Mouse (Mus musculus): ENCODE results near the gene Acot1. TPM values are rescaled to one million over a fixed set of nuclear protein-coding genes. Genes with fewer than 3 reads are reported as not detected.
A peak's percentile ranks its signal among the peaks of the same experiment; 100 is the strongest.
"Not testable (repeated sequence)": the region's sequence is repeated elsewhere in the genome, so short reads cannot be mapped to it uniquely, and the experiment has no call there.

Acot1 gene
- polyA plus RNA-seq, 1 experiment = 2.2 TPM

DNA sequence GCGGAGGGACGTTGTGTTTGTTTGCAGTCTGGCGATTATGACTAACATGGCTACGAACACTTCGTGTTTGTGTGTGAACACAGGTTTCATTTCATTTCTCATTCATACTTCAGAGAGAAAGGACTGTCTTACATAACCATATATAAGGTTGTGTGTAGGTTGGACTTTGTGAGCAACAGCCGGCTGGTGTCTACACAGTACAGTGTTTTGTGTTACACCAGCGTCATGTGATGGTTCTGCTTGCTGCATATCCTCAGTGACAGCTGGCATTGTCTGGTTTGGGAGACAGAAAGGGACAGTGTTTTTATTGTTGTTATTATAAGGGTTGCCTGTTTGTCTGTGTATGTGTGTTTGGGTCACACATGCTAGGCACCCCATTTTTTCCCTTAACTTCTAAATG lies 4.4 kb downstream of the Acot1 start:
- TF ChIP-seq POLR2A (IDR thresholded peaks at IDR 0.05; ENCODE audit: low read depth, low read length) (no peak), CTCF (IDR thresholded peaks at IDR 0.05; ENCODE audit: extremely low read depth, insufficient read depth, insufficient read length, insufficient replicate concordance) (no peak)
- Histone ChIP-seq H3K36me3 (ENCODE audit: control insufficient read depth, insufficient read depth, low read length) (no peaks in the 10 kb centered on the region), H3K4me1 (ENCODE audit: control insufficient read depth, insufficient read depth, insufficient read length) (no peaks in the 10 kb centered on the region; the same call in 1 of the 2 replicates), H3K4me3 (ENCODE audit: extremely low read depth, insufficient read depth, insufficient read length) (no peak overlapping the region), H3K27ac (ENCODE audit: insufficient read depth, low read length) (no peak overlapping the region), H3K27me3 (ENCODE audit: control insufficient read depth, insufficient read depth, low read length) (no peaks in the 10 kb centered on the region)
- 94% methylated on average over 7 of the region's 7 CpGs for WGBS
- no peak for DNase-seq (ENCODE audit: low read depth in 1 of 2, low spot score in 2 of 2)

DNA sequence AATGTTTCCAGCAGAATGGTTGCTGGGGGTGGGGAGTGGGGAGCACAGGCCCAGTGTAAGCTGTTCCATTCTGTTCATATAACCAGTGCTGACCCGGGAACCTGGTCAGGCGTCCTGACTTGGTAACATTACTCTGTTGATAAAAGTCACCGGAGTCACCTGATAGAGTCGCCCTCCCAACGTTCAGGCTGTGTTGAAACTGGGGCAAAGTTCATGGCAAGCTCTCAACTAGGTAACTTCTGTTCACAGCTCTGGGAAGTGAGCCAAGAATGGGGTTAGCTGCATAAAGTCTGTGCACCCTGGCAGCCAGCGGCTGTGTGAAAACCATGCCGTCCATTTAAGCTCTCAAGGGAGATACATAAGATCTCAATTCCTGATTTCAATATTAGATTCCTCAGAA lies 11.2 kb downstream of the Acot1 start:
- H3K36me3 ChIP-seq (ENCODE audit: control insufficient read depth, insufficient read depth, low read length); H3K27me3 ChIP-seq (ENCODE audit: control insufficient read depth, insufficient read depth, low read length); H3K4me3 ChIP-seq (ENCODE audit: extremely low read depth, insufficient read depth, insufficient read length); H3K27ac ChIP-seq (ENCODE audit: insufficient read depth, low read length); H3K4me1 ChIP-seq (ENCODE audit: control insufficient read depth, insufficient read depth, insufficient read length): not testable (repeated sequence)
- WGBS = 10% methylated on average over 7 of the region's 7 CpGs
- DNase-seq (ENCODE audit: low read depth in 1 of 2, low spot score in 2 of 2) = peak in 1 of 2 experiments; percentile 7

DNA sequence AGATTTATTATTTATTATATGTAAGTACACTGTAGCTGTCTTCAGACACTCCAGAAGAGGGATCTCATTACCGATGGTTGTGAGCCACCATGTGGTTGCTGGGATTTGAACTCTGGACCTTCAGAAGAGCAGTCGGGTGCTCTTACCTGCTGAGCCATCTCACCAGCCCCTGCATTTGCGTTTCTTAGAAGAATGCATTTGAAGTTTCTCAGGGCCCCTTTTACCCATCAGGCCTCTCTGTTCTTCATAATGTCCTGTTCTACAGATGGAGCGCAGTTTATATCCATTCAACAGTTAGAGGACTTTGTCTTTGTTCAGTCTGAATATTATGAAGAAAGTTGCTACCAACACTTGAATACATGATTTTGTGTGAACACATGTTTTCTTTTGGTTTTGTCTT lies 13.0 kb downstream of the Acot1 start:
- not testable (repeated sequence) for H3K4me1 ChIP-seq (ENCODE audit: control insufficient read depth, insufficient read depth, insufficient read length); DNase-seq (ENCODE audit: low read depth in 1 of 2, low spot score in 2 of 2); H3K36me3 ChIP-seq (ENCODE audit: control insufficient read depth, insufficient read depth, low read length); H3K27ac ChIP-seq (ENCODE audit: insufficient read depth, low read length); H3K27me3 ChIP-seq (ENCODE audit: control insufficient read depth, insufficient read depth, low read length); H3K4me3 ChIP-seq (ENCODE audit: extremely low read depth, insufficient read depth, insufficient read length)
- WGBS = 95% methylated on average over 4 of the region's 4 CpGs

DNA sequence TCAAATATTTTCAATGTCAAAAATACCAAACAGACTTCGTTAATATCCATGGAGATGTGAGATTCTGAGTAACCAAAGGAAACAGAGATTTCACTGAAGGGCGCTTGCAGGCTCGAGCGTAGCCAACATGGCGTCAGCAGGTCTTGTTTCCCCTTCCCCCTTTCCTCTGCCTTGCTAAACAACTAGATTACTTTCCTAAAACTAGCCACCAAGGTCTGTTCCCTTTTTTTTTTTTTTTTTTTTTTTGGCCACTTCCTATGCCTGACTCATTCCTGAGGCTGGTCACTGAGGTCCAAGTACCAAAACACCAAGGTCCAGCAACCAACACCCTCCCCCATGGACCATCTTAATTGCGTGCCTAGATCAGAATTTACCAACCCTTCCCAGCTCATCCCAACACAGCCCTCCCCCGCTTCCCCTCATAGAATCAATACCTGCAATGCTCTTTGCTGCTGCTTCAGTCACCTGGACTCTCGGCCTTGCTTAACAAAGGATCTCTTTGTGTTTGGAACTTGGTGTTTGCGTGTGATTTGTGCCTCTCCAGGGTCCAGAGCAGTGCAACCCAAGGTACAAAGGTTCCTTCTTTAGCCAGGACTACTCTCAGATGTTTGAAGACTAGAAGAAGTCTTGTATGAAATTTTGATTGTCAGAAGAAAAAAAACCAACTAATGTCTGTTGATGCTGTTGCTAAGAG lies 13.9 kb downstream of the Acot1 start:
- H3K27me3 ChIP-seq (ENCODE audit: control insufficient read depth, insufficient read depth, low read length) = no peaks in the 10 kb centered on the region
- no peak overlapping the region for H3K4me3 ChIP-seq (ENCODE audit: extremely low read depth, insufficient read depth, insufficient read length)
- no peaks in the 10 kb centered on the region for H3K36me3 ChIP-seq (ENCODE audit: control insufficient read depth, insufficient read depth, low read length)
- no peak for DNase-seq (ENCODE audit: low read depth in 1 of 2, low spot score in 2 of 2)
- H3K4me1 ChIP-seq (ENCODE audit: control insufficient read depth, insufficient read depth, insufficient read length) = no peaks in the 10 kb centered on the region
- 80% methylated on average over 9 of the region's 9 CpGs for WGBS
- no peak overlapping the region for H3K27ac ChIP-seq (ENCODE audit: insufficient read depth, low read length)
- TF ChIP-seq POLR2A (IDR thresholded peaks at IDR 0.05; ENCODE audit: low read depth, low read length) (no peak), CTCF (IDR thresholded peaks at IDR 0.05; ENCODE audit: extremely low read depth, insufficient read depth, insufficient read length, insufficient replicate concordance) (no peak)

DNA sequence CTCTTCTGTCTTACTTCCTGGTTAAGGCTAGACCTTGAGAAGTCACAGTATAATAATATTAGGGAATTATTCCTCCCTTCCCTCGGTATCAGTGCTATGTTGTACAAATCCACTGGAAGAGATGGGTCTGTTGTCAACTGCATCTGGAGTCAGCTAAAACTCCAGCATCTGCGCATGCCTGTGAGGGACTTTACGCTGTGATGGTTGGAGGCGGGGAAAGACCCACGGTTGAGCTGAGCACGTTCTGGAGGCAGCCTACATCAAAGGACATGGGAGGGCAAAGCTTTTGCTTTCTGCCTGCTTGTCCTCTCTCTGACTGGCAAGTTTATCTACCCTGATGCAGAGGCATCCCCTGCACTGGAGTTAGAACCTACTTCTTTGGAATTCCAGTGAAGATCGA lies 16.6 kb downstream of the Acot1 start:
- H3K4me3 ChIP-seq (ENCODE audit: extremely low read depth, insufficient read depth, insufficient read length) = no peak overlapping the region
- H3K4me1 ChIP-seq (ENCODE audit: control insufficient read depth, insufficient read depth, insufficient read length) = no peaks in the 10 kb centered on the region
- no peak for DNase-seq (ENCODE audit: low read depth in 1 of 2, low spot score in 2 of 2)
- TF ChIP-seq POLR2A (IDR thresholded peaks at IDR 0.05; ENCODE audit: low read depth, low read length) = no peak
- TF ChIP-seq CTCF (IDR thresholded peaks at IDR 0.05; ENCODE audit: extremely low read depth, insufficient read depth, insufficient read length, insufficient replicate concordance) = no peak
- H3K36me3 ChIP-seq (ENCODE audit: control insufficient read depth, insufficient read depth, low read length) = no peaks in the 10 kb centered on the region
- no peak overlapping the region for H3K27ac ChIP-seq (ENCODE audit: insufficient read depth, low read length)
- 86% methylated on average over 7 of the region's 7 CpGs for WGBS
- no peaks in the 10 kb centered on the region for H3K27me3 ChIP-seq (ENCODE audit: control insufficient read depth, insufficient read depth, low read length)

DNA sequence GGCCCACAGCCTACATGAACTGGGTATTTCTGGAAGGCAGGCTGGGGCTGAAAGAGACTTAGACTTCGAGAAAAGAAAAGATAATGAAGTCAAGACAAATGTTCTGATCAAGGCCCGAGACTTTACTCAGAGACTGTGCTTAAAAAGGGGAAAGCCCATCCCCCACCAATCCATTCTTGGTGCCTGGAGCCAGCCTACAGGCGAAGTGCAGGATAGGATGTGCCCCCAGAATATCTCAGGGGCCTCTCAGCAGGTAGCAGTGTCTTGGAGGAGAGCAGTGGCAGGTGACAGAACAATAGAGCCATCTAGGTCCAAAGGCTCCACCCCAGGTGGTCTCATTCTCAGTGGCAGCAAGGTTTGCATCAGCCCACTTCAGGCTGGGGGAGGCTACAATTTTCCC lies 19.0 kb downstream of the Acot1 start:
- H3K4me3 ChIP-seq (ENCODE audit: extremely low read depth, insufficient read depth, insufficient read length); H3K27ac ChIP-seq (ENCODE audit: insufficient read depth, low read length); DNase-seq (ENCODE audit: low read depth in 1 of 2, low spot score in 2 of 2); H3K27me3 ChIP-seq (ENCODE audit: control insufficient read depth, insufficient read depth, low read length); H3K4me1 ChIP-seq (ENCODE audit: control insufficient read depth, insufficient read depth, insufficient read length); H3K36me3 ChIP-seq (ENCODE audit: control insufficient read depth, insufficient read depth, low read length): not testable (repeated sequence)
- 81% methylated on average over 3 of the region's 3 CpGs for WGBS

DNA sequence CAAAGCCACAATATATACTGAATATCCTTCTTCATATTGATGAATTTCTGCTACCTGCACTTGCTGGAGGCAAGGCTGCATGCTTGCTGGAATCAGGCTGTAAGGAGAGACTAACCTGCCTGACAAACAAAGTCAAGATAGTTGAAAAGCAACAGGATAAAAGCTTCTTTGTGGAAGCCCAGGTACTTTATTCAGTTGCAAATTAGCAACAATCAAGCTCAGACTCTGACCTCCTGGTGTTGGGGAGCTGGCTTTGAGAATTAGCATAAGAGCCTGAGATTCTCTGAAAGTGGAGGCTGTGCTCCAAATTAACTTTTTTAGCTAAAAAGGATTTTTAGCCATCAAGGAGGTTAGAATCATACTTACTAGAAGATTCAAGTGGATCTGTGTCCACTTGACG lies 19.8 kb downstream of the Acot1 start:
- H3K4me3 ChIP-seq (ENCODE audit: extremely low read depth, insufficient read depth, insufficient read length) = not testable (repeated sequence)
- 93% methylated on average over 1 of the region's 1 CpGs for WGBS

More for the DNA sequence above, 19.8 kb downstream of the Acot1 start:
- H3K4me1 ChIP-seq (ENCODE audit: control insufficient read depth, insufficient read depth, insufficient read length); H3K27ac ChIP-seq (ENCODE audit: insufficient read depth, low read length); H3K27me3 ChIP-seq (ENCODE audit: control insufficient read depth, insufficient read depth, low read length); H3K36me3 ChIP-seq (ENCODE audit: control insufficient read depth, insufficient read depth, low read length); DNase-seq (ENCODE audit: low read depth in 1 of 2, low spot score in 2 of 2): not testable (repeated sequence)

All from spleen, adult 2 months (tissue).